Mouse (Mus musculus) cortical plate, adult 2 months (tissue): ENCODE data around the gene Serp1. TPM values are rescaled to one million over a fixed set of nuclear protein-coding genes. Genes with fewer than 3 reads are reported as not detected.
A peak's percentile ranks its signal among the peaks of the same experiment; 100 is the strongest.

Source experiments
- H3K27ac ChIP-seq: fragments of 200-500 bp; 2 replicates; pipeline ENCODE4 v1.5.1; 2012; ENCODE audit warnings: low read length, control low read depth, inconsistent platforms; ENCODE audit not compliant: insufficient read depth
- H3K4me1 ChIP-seq: fragments of 200-500 bp; 2 replicates; pipeline ENCODE4 v1.6.1; 2011; ENCODE audit warnings: low read length; ENCODE audit not compliant: control insufficient read depth, insufficient read depth
- H3K4me3 ChIP-seq: fragments of 200-500 bp; 2 replicates; pipeline ENCODE4 v1.5.1; 2011; ENCODE audit warnings: mild to moderate bottlenecking, low read length, control low read depth; ENCODE audit not compliant: insufficient read depth
- CTCF ChIP-seq: fragments of 200-500 bp; IDR thresholded peaks from 2 replicates; pipeline ENCODE4 v1.5.1; 2011; ENCODE audit warnings: mild to moderate bottlenecking, control low read depth, low read length; ENCODE audit not compliant: insufficient read depth; ENCODE audit errors: extremely low read depth
- POLR2A ChIP-seq: fragments of 200-500 bp; IDR thresholded peaks from 2 replicates; pipeline ENCODE4 v1.6.1; 2011; ENCODE audit warnings: mild to moderate bottlenecking, low read length, control low read depth; ENCODE audit not compliant: insufficient read depth; ENCODE audit errors: extremely low read depth
- polyA plus RNA-seq: library from polyadenylated mRNA; depleted of rRNA; stranded (reverse); fragments of >200 nt; gene quantifications from 2 replicates; pipeline ENCODE4 v1.2.3, GENCODE M21; 2012

Serp1 gene
- polyA plus RNA-seq, 1 experiment, result 21.9 TPM

DNA sequence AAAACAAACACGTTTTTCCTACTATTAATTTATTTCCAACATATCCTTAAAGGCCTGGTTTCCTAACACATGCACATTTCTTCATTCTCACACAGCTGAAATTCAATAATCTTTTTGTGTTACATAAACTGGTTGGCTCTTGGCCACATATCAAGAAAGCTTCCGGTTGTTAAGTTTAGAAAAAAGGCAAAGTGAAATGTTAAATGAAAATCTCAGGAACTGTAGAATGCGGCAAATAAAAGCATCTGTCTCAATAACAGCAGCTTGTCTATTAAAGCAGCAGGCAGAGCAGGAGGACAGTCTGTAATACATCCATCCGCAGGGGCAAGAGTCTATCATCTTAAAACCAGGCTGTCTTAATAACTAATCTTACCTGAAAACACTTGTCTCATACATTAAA, 1.4 kb downstream of the Serp1 start:
- Histone ChIP-seq H3K4me3 (peak overlapping the region; percentile 87; the same call in 1 of the 2 replicates), H3K27ac (no peak overlapping the region), H3K4me1 (no peaks in the 10 kb centered on the region)
- TF ChIP-seq POLR2A (no peak), CTCF (no peak)

DNA sequence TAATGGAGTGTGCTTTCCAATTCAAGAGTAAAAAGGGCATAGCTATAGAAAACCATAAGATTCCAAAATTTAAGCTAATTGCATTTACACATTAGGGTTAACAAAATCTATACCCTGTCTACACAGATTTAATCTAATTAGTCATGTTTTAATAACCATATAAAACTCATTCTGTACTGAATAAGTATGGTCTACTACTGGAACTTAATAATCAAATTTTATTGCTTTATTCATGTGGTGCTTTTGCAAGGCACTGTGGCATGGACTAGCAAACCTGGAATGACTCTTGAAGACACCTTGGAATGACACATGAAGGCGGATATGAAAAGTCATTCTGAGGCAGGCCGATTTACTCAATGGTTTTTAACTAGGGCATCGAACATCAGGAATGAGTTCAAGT, 2.3 kb downstream of the Serp1 start:
- Histone ChIP-seq H3K4me1 (no peaks in the 10 kb centered on the region), H3K27ac (no peak overlapping the region), H3K4me3 (peak overlapping the region; percentile 87; the same call in 1 of the 2 replicates)
- TF ChIP-seq POLR2A (no peak), CTCF (no peak)

DNA sequence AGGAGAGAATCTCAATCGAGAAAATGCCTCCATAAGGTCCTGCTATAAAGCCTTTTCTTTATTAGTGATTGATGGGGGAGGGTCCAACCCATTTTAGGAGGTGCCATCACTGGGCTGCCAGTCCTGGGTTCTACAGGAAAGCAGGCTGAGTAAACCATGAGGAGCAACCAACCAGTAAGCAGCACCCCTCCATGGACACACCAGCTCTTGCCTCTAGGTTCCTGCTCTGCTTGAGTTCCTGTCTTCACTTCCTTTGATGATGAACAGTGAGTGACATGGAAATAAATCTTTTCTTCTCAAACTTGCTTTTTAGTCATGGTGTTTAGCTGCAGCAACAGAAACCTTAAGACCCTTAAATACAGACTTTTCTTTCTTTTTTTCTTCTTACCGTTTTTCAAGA, 4.3 kb downstream of the Serp1 start:
- H3K27ac ChIP-seq, result no peak overlapping the region
- TF ChIP-seq CTCF (no peak), POLR2A (no peak)
- H3K4me3 ChIP-seq, result no peak overlapping the region
- no peaks in the 10 kb centered on the region for H3K4me1 ChIP-seq

DNA sequence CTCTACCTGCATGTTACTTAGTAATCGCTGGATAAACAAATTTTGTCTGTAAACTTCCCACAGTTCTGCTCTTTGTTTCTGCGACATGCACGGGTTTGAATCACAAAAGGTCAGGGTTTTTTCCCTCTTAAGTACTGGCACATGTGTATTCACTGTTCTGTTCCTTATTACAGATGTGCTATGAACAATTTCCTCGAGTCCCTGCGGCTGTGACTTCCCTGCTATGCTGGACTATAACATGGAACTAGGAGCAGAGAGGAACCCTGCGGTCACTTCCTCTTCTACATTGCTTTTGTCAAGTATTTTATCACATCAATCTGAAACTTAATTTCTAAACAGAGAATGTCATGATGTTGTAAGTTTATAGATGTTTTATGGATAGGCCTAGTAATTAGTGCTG, 5.4 kb downstream of the Serp1 start:
- no peak for TF ChIP-seq POLR2A
- no peak for TF ChIP-seq CTCF
- Histone ChIP-seq H3K4me3 (no peak overlapping the region), H3K4me1 (no peaks in the 10 kb centered on the region), H3K27ac (no peak overlapping the region)

DNA sequence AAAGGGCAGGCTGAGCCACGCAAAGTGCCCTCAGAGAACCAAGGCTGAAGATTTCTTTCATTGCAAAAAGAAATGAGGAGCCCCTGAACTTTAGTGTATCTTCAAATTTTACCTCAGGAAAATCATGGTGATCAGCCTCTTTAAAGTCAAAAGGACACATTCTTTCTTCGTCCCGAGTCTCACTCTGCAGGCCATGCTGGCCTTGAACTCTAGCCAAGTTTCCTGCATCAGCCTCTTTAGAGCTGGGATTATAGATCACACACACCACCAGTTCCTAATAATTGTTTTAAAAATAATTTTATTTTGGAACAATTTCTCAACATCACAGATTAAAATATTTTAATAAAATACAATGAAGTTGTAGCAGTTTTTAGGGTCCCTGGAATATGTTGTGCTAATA, 6.2 kb downstream of the Serp1 start:
- Histone ChIP-seq H3K4me3 (no peak overlapping the region), H3K27ac (no peak overlapping the region), H3K4me1 (no peaks in the 10 kb centered on the region)
- no peak for TF ChIP-seq CTCF
- no peak for TF ChIP-seq POLR2A

DNA sequence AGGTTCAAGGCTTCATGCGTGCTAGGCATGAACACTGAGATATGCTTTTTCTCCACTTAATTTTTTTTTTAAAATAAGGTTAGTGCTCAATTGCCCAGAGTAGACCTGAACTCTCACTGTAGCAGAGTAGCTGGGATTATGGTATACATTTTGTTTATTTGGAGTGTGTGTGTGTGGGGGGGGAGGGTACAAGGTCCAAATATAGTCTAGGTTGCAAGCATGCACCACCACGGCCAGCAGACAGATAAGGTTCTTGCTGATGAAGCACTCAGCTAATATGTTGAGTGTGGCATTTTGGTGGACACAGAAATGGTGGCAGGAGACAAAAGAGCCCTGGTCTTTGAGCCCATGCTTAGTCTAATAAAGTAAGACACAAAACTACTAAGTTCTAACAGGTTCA, 6.7 kb downstream of the Serp1 start:
- Histone ChIP-seq H3K4me3 (no peak overlapping the region), H3K4me1 (no peaks in the 10 kb centered on the region), H3K27ac (no peak overlapping the region)
- TF ChIP-seq POLR2A (no peak), CTCF (no peak)

DNA sequence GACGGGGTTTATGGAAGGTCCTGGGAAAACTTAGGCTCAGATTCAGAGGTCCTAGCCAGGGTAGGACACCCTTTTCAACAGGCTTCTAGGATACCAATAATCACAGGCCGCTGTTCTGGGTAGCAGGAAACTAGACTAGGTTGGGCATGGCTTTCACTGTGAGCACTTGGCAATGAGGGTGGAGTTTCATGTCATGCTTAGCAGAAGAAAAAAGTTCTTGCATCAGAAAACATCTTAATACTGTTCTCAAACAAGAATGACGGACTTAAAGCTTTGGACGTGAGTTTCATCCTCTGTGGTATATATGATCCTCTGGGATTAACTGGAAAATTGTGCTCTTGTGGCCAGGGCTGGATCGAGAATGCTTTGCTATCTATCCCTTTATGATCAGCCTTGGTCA, 7.9 kb downstream of the Serp1 start:
- no peak overlapping the region for H3K4me3 ChIP-seq
- TF ChIP-seq CTCF (no peak), POLR2A (no peak)
- no peaks in the 10 kb centered on the region for H3K4me1 ChIP-seq
- no peak overlapping the region for H3K27ac ChIP-seq

DNA sequence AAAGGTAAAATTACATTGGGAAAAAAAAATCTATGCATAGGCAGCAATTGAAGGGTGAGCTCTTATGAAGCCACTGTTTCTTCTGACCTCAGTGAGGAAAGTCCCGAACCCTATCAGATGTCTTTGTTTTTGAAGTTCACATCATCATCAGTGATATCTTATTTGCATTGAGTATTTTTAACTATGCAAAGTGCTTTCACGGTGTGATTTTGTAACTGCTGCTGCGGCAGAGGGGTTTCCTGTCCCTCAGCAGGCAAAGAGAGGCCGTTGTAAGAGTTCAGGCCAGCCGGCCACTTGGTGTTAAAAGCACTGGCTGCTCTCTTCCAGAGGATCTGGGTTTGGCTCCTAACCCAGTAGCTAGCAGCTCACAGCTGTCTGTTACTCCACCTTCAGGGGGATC, 8.4 kb downstream of the Serp1 start:
- TF ChIP-seq POLR2A, result no peak
- no peak for TF ChIP-seq CTCF
- H3K27ac ChIP-seq, result no peak overlapping the region
- no peak overlapping the region for H3K4me3 ChIP-seq
- no peaks in the 10 kb centered on the region for H3K4me1 ChIP-seq

DNA sequence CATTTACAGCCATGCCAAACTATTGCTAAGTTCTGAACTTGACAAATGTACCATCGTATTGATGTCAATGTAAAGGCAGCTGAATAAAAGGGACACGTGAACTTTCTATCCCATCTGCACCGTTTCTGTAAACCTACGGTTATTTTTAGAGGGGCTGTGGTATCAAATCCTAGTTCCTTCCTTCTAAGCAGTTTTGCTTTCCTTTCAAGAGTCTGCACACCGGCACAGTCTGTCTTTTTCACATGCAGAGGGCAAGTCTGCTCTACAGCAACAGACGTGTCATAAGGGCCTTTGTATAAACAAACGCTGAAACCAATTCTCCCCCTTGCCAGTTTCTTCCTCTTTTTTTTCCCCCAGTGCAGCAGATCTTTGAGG, 9.1 kb downstream of the Serp1 start:
- Histone ChIP-seq H3K4me1 (no peaks in the 10 kb centered on the region), H3K27ac (no peak overlapping the region), H3K4me3 (no peak overlapping the region)
- TF ChIP-seq CTCF, result no peak
- no peak for TF ChIP-seq POLR2A

DNA sequence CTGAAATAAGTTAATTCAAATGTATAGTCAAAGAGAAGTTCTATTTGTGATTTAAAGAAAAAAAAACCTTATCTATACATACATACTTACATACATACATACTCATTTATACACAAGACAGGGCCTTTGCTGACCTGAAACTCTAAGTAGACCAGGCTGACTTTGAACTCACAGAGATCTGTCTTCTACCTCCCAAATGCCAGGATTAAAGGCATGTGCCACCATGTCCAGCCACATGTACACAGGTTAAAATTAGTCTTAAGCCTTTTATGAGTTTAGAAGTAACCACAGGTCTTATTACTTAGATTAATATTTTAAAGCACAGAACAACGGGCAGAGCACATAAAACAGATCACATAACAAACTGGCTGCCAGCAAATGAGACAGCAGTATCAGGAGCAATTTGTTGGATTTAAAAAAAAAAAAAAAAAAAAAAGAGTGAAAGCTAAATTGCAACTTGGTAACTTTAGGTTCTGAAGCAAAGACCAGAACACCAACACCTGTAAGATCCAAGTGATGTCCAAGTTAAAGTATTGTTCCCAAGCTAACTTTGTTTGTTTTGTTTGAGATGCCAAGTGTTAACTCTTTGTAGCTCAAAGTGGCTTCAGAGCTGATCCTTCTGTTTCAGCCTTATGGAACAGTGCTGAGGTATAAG, 9.6 kb downstream of the Serp1 start:
- TF ChIP-seq CTCF, result no peak
- TF ChIP-seq POLR2A, result no peak

More for the DNA sequence above, 9.6 kb downstream of the Serp1 start:
- Histone ChIP-seq H3K4me3 (no peak overlapping the region), H3K4me1 (no peaks in the 10 kb centered on the region), H3K27ac (no peak overlapping the region)
